Mouse (Mus musculus) T-helper 17 cell (primary cell): ENCODE measurements around the gene Tapt1.

ENCODE experiments used
- in situ Hi-C, 2 experiments: fragments of 300-600 bp; cut with MboI, MseI; formaldehyde crosslinking; loops; 1 replicate in 1 of 2; 2 replicates in 1 of 2; pipeline ENCODE4 v1.15.1; 2025; ENCODE audit warnings: high pct_unique_total_duplicates in 2 of 2

Tapt1 gene

GRCm38 (mm10) chr5:44153050-44153449 lies 73.4 kb downstream of the Tapt1 start:
- in situ Hi-C loops: no loop called here

GRCm38 (mm10) chr5:44151327-44152051 lies 74.9 kb downstream of the Tapt1 start:
- in situ Hi-C loops: no loop called here

GRCm38 (mm10) chr5:44147732-44148131 lies 78.7 kb downstream of the Tapt1 start:
- in situ Hi-C loops: no loop called here

GRCm38 (mm10) chr5:44146437-44147332 lies 79.7 kb downstream of the Tapt1 start:
- in situ Hi-C loops: no loop called here

GRCm38 (mm10) chr5:44143467-44144235 lies 82.8 kb downstream of the Tapt1 start:
- in situ Hi-C loops: no loop called here

GRCm38 (mm10) chr5:44127487-44127886 lies 98.9 kb downstream of the Tapt1 start:
- in situ Hi-C loops: loop anchor here in 1 of 2 experiments (10.0 kb wide), 1 partner anchor 477 kb away; no protein-coding TSS in a partner anchor

GRCm38 (mm10) chr5:44126574-44126973 lies 99.9 kb downstream of the Tapt1 start:
- in situ Hi-C loops: loop anchor here in 1 of 2 experiments (10.0 kb wide), 1 partner anchor 478 kb away; no protein-coding TSS in a partner anchor
